Mouse (Mus musculus): ENCODE results near the gene Vmac. TPM values are rescaled to one million over a fixed set of nuclear protein-coding genes. Genes with fewer than 3 reads are reported as not detected.
A peak's percentile ranks its signal among the peaks of the same experiment; 100 is the strongest.

The Vmac gene
- polyA plus RNA-seq, 1 experiment from 2014 or later, result 15.5 TPM

DNA sequence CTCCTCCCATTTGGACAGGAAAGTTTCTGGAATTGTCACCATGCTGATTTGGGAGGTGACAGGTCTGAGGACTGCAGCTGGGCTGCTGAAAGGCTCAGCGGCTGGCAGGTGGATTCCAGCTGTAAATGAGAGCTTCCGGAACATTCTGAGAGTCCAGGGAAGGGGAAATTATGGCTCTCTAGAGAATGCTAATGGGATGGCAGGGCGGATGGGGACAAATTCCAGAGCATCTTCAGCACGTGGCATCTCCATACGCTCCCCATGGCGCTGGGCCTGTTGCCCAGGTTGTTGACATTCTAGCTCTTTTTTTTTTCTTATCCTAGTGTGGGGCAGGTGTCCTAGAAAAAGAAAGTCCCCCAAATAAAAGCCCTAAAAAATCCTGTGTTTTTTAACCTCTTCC lies 11.3 kb upstream of the Vmac start:
- Histone ChIP-seq H3K4me1 (ENCODE audit: control insufficient read depth, insufficient read depth, low read length) (no peaks in the 10 kb centered on the region; the same call in 1 of the 2 replicates), H3K4me3 (ENCODE audit: low read depth, low read length) (no peak overlapping the region), H3K27ac (replicated peaks; ENCODE audit: low read depth, low read length) (no peak overlapping the region), H3K36me3 (replicated peaks; ENCODE audit: control insufficient read depth, insufficient read depth, low read depth, low read length) (no peaks in the 10 kb centered on the region), H3K9ac (replicated peaks; ENCODE audit: low read length) (no peak overlapping the region), H3K9me3 (replicated peaks; ENCODE audit: control insufficient read depth, low read length) (no peaks in the 10 kb centered on the region), H3K27me3 (ENCODE audit: control insufficient read depth, insufficient read depth, low read length) (no peaks in the 10 kb centered on the region), H3K4me2 (ENCODE audit: low read depth, low read length) (no peak overlapping the region)
- DNase-seq (ENCODE audit: low spot score), result no peak
- ATAC-seq (replicated peaks; ENCODE audit: insufficient number of reproducible peaks, low FRiP score, low TSS enrichment, low read depth), result no peak
- WGBS, result 59% methylated on average over 6 of the region's 6 CpGs

DNA sequence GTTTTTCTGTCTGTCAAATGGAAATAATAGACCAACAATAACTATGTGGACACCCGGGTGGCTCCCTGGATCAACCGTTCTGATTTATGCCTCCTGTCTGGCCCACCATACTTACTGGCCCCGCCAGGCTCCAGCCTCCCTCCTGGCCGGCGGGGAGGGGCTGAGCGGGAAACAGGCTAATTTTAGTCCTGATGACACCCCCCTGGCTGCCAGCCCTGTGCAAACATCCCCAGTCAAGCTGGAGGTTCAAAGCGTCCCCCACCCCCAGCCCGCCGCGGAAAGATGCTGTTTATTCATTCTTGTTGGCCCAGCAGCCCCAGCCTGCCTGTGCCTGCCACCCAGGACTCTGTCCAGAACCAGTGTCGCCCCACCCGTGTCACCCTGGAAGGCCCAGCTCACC lies 10.3 kb upstream of the Vmac start:
- ATAC-seq (replicated peaks; ENCODE audit: insufficient number of reproducible peaks, low FRiP score, low TSS enrichment, low read depth), result no peak
- DNase-seq (ENCODE audit: low spot score), result no peak
- Histone ChIP-seq H3K9me3 (replicated peaks; ENCODE audit: control insufficient read depth, low read length) (no peaks in the 10 kb centered on the region), H3K4me3 (ENCODE audit: low read depth, low read length) (no peak overlapping the region), H3K4me2 (ENCODE audit: low read depth, low read length) (no peak overlapping the region), H3K27me3 (ENCODE audit: control insufficient read depth, insufficient read depth, low read length) (no peaks in the 10 kb centered on the region), H3K4me1 (ENCODE audit: control insufficient read depth, insufficient read depth, low read length) (no peaks in the 10 kb centered on the region; the same call in 1 of the 2 replicates), H3K27ac (replicated peaks; ENCODE audit: low read depth, low read length) (no peak overlapping the region), H3K36me3 (replicated peaks; ENCODE audit: control insufficient read depth, insufficient read depth, low read depth, low read length) (0 out of 2 replicates have a peak, but pooled peaks cover 3% of the 10 kb centered on the region), H3K9ac (replicated peaks; ENCODE audit: low read length) (no peak overlapping the region)
- WGBS, result 34% methylated on average over 12 of the region's 12 CpGs

DNA sequence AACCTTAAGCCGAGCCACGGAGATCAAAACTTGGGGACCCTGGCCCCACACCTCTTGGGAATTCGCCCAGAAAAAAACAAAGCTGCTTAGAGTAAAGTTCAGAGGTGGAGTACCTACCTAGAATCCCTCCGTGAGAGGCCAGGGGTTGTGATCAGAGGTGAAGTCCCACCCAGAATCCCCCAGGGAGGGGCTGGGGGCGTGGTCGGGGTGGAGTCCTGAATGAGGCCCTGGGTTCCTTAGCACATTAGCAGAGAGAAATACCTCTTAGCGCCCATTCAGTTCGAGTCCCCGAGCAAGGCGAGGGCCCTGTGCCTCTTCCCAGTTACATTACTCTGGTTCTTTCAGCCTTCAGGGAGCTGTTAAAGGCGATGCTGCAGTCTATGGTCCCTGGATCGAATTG lies 9.8 kb upstream of the Vmac start:
- H3K27ac ChIP-seq (replicated peaks; ENCODE audit: low read depth, low read length), result no peak overlapping the region
- H3K4me3 ChIP-seq (ENCODE audit: low read depth, low read length), result no peak overlapping the region
- DNase-seq (ENCODE audit: low spot score), result peak; percentile 32

DNA sequence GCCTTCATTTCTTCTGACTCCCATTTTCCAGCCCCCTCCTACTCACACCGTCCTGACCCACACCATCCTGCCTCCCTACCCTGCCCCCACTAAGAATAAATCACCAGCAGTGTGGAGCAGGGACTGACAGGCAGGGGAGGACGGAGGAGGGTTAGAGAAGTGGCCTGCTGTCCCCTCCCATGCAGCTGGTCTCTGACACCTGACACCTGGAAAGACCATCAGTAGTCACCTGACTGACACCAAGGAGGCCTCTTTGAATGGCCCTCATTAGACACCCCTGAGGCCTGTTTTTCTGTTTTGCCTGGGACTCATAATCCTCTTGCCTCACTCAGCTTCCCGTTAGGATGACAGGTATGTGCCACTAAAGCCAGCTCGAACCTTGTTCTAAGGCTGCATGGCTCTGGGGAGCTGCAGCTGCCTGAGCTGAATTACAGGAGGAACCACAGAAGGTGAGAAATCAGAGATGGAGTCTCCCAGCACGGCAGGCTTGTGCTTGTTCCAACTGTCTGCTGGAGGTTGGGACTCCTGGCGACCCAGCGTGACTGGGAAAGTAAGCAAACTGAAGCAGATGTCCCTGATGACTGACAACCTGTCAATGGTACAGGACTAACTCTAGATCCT lies 9.3 kb upstream of the Vmac start:
- H3K27me3 ChIP-seq (ENCODE audit: control insufficient read depth, insufficient read depth, low read length), result no peaks in the 10 kb centered on the region
- no peak overlapping the region for H3K4me3 ChIP-seq (ENCODE audit: low read depth, low read length)
- H3K4me2 ChIP-seq (ENCODE audit: low read depth, low read length), result no peak overlapping the region
- WGBS, result 9% methylated on average over 7 of the region's 7 CpGs
- H3K27ac ChIP-seq (replicated peaks; ENCODE audit: low read depth, low read length), result no peak overlapping the region
- H3K36me3 ChIP-seq (replicated peaks; ENCODE audit: control insufficient read depth, insufficient read depth, low read depth, low read length), result peaks cover 5% of the 10 kb centered on the region
- H3K9me3 ChIP-seq (replicated peaks; ENCODE audit: control insufficient read depth, low read length), result no peaks in the 10 kb centered on the region
- ATAC-seq (replicated peaks; ENCODE audit: insufficient number of reproducible peaks, low FRiP score, low TSS enrichment, low read depth), result 0 out of 2 replicates have a peak, but pooled peaks have one; percentile 12
- H3K9ac ChIP-seq (replicated peaks; ENCODE audit: low read length), result no peak overlapping the region
- no peaks in the 10 kb centered on the region; the same call in 1 of the 2 replicates for H3K4me1 ChIP-seq (ENCODE audit: control insufficient read depth, insufficient read depth, low read length)
- DNase-seq (ENCODE audit: low spot score), result peak; percentile 39

More for the DNA sequence above, 9.8 kb upstream of the Vmac start:
- Histone ChIP-seq H3K4me1 (ENCODE audit: control insufficient read depth, insufficient read depth, low read length) (no peaks in the 10 kb centered on the region; the same call in 1 of the 2 replicates), H3K4me2 (ENCODE audit: low read depth, low read length) (no peak overlapping the region), H3K9me3 (replicated peaks; ENCODE audit: control insufficient read depth, low read length) (no peaks in the 10 kb centered on the region), H3K36me3 (replicated peaks; ENCODE audit: control insufficient read depth, insufficient read depth, low read depth, low read length) (peaks cover 3% of the 10 kb centered on the region; the same call in 1 of the 2 replicates), H3K9ac (replicated peaks; ENCODE audit: low read length) (no peak overlapping the region), H3K27me3 (ENCODE audit: control insufficient read depth, insufficient read depth, low read length) (no peaks in the 10 kb centered on the region)
- 11% methylated on average over 12 of the region's 12 CpGs for WGBS
- ATAC-seq (replicated peaks; ENCODE audit: insufficient number of reproducible peaks, low FRiP score, low TSS enrichment, low read depth), result no peak

DNA sequence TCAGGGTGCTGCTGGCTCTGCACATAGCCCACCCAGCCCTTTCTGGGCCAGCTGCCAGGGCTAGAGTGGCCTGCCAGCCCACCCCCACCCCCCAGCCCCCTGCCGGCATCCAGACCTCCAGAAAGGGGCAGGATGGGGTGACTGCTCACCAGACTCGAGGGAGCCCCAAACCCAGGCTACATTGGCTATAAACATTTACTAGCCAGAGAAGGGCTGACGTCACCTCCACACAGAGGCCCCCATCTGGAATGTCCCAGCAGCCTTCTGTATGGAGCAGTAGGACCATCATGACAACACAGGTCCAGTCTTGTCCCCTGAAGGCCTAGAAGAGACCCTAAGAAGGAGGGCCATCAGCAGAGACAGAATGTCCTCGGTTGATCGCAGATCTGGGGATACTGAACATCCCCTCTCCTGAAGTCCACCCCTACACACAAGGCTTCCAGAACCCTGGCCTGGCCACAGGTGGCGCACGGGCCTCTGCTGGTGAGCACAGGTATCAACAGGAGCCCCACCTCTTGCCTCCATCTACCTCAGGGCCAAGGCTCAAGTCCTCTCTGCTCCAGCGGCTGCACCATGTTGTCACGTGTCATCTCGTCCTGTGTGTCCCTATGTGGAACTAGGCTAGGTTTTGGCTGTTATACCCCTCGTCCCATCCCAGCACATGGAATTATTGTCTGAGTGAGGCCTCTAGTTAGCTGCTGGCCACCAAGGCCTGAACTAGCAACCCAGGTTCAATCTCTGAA lies 5.8 kb upstream of the Vmac start:
- Histone ChIP-seq H3K4me3 (ENCODE audit: low read depth, low read length) (no peak overlapping the region), H3K4me1 (ENCODE audit: control insufficient read depth, insufficient read depth, low read length) (no peaks in the 10 kb centered on the region; the same call in 1 of the 2 replicates), H3K9ac (replicated peaks; ENCODE audit: low read length) (no peak overlapping the region), H3K27me3 (ENCODE audit: control insufficient read depth, insufficient read depth, low read length) (no peaks in the 10 kb centered on the region), H3K9me3 (replicated peaks; ENCODE audit: control insufficient read depth, low read length) (no peaks in the 10 kb centered on the region), H3K4me2 (ENCODE audit: low read depth, low read length) (no peak overlapping the region), H3K36me3 (replicated peaks; ENCODE audit: control insufficient read depth, insufficient read depth, low read depth, low read length) (peaks cover 10% of the 10 kb centered on the region), H3K27ac (replicated peaks; ENCODE audit: low read depth, low read length) (no peak overlapping the region)
- WGBS, result 82% methylated on average over 11 of the region's 11 CpGs
- DNase-seq (ENCODE audit: low spot score) (no peak), ATAC-seq (replicated peaks; ENCODE audit: insufficient number of reproducible peaks, low FRiP score, low TSS enrichment, low read depth) (no peak)

DNA sequence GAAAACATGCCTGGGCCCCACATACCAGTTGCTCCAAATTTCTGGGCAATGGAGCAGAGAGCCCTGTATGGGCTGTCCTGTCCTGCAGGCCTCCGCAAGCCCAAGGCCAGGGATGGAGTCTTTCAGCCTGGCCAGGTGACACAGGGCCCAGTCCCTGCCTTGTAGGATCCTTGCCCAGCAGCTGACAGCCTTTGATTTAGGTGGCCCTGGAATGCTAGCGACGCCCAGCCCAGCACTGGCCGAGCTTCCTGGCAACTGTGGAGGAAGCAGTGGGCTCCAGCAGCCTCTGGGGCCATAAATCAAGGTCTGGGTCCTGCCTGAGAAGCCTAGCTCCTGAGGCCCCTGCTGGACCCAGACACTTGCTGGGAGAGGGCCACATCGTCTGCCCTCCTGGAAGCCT lies 4.6 kb upstream of the Vmac start:
- no peak for ATAC-seq (replicated peaks; ENCODE audit: insufficient number of reproducible peaks, low FRiP score, low TSS enrichment, low read depth)
- WGBS, result 99% methylated on average over 5 of the region's 5 CpGs
- H3K9me3 ChIP-seq (replicated peaks; ENCODE audit: control insufficient read depth, low read length), result no peaks in the 10 kb centered on the region
- peaks cover 10% of the 10 kb centered on the region for H3K36me3 ChIP-seq (replicated peaks; ENCODE audit: control insufficient read depth, insufficient read depth, low read depth, low read length)
- H3K9ac ChIP-seq (replicated peaks; ENCODE audit: low read length), result no peak overlapping the region
- DNase-seq (ENCODE audit: low spot score), result no peak
- no peaks in the 10 kb centered on the region for H3K27me3 ChIP-seq (ENCODE audit: control insufficient read depth, insufficient read depth, low read length)
- no peak overlapping the region for H3K27ac ChIP-seq (replicated peaks; ENCODE audit: low read depth, low read length)
- H3K4me1 ChIP-seq (ENCODE audit: control insufficient read depth, insufficient read depth, low read length), result no peaks in the 10 kb centered on the region; the same call in 1 of the 2 replicates
- H3K4me3 ChIP-seq (ENCODE audit: low read depth, low read length), result no peak overlapping the region
- H3K4me2 ChIP-seq (ENCODE audit: low read depth, low read length), result no peak overlapping the region

DNA sequence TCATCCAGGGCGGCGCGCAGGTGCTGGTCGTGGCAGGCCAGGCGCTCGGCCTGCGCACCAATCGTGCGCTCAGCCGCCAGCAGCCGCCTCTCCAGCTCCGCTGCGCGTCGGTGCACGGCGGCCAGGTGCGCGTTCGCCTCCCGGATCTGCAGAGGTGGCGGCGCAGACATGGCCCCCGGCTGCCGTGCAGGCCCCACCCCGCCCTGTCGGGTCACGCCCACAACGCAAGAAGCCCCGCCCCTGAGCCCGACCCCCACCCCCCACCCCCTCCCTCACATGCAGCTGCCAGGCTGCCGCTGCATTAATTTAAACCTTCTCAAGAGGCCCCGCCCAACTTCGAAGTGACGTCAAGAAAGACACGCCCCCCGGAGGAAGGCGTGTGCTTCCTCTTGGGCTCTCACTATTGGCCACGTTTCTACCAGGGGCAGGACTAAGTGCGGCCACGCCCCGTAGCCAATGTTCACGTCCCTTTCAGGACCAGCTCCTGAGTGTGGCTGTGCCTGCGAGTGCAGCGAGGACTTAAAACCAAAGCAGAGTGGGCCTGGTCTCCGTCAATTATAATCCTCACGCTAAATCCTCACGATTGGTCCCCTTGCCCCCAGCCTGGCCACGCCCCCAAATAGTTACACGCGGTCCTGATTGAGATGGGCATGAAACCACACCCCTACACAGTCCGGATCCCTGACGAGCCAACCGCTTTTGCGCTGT lies 1.0 kb downstream of the Vmac start:
- H3K27ac ChIP-seq (replicated peaks; ENCODE audit: low read depth, low read length), result no peak overlapping the region
- under 1% methylated on average over 50 of the region's 55 CpGs for WGBS

More for the DNA sequence above, 1.0 kb downstream of the Vmac start:
- DNase-seq (ENCODE audit: low spot score), result peak; percentile 99
- peak; percentile 94 for ATAC-seq (replicated peaks; ENCODE audit: insufficient number of reproducible peaks, low FRiP score, low TSS enrichment, low read depth)
- H3K36me3 ChIP-seq (replicated peaks; ENCODE audit: control insufficient read depth, insufficient read depth, low read depth, low read length), result peaks cover 5% of the 10 kb centered on the region
- H3K4me1 ChIP-seq (ENCODE audit: control insufficient read depth, insufficient read depth, low read length), result no peaks in the 10 kb centered on the region
- no peaks in the 10 kb centered on the region for H3K9me3 ChIP-seq (replicated peaks; ENCODE audit: control insufficient read depth, low read length)
- peak overlapping the region; percentile 82 for H3K4me2 ChIP-seq (ENCODE audit: low read depth, low read length)
- no peaks in the 10 kb centered on the region for H3K27me3 ChIP-seq (ENCODE audit: control insufficient read depth, insufficient read depth, low read length)
- peak overlapping the region; percentile 50 for H3K9ac ChIP-seq (replicated peaks; ENCODE audit: low read length)
- H3K4me3 ChIP-seq (ENCODE audit: low read depth, low read length), result peak overlapping the region; percentile 61

All from embryonic facial prominence, embryonic 11.5 days (tissue).